Mouse (Mus musculus) G1E (cell line): ENCODE results near the gene Itpr3. TPM values are rescaled to one million over a fixed set of nuclear protein-coding genes. Genes with fewer than 3 reads are reported as not detected.

ENCODE experiments used
- ATAC-seq: 2 replicates; pipeline ENCODE4 v1.8.0; 2016; ENCODE audit warnings: mild to moderate bottlenecking; ENCODE audit not compliant: insufficient number of reproducible peaks, poor library complexity, low FRiP score, severe bottlenecking; ENCODE audit errors: extremely low read depth
- DNase-seq: peaks from one replicate; pipeline ENCODE4 v3.0.0; 2012; ENCODE audit warnings: low spot score
- H3K27me3 ChIP-seq: 2 replicates; pipeline ENCODE4 v1.6.1; 2012; ENCODE audit warnings: mild to moderate bottlenecking, low read length, inconsistent platforms; ENCODE audit not compliant: insufficient read depth
- H3K36me3 ChIP-seq: replicated peaks from 2 replicates; pipeline ENCODE3; 2012; ENCODE audit warnings: mild to moderate bottlenecking, inconsistent platforms
- H3K4me1 ChIP-seq: 2 replicates; pipeline ENCODE4 v1.6.1; 2012; ENCODE audit warnings: low read depth, low read length, inconsistent platforms, mixed read lengths; ENCODE audit not compliant: insufficient read depth
- H3K4me3 ChIP-seq: 2 replicates; pipeline ENCODE4 v1.5.1; 2012; ENCODE audit warnings: low read depth, mild to moderate bottlenecking, inconsistent platforms, low read length, moderate library complexity, mixed read lengths
- H3K9me3 ChIP-seq: replicated peaks from 2 replicates; pipeline ENCODE4 v1.6.1; 2012; ENCODE audit warnings: inconsistent platforms
- CTCF ChIP-seq: IDR thresholded peaks from 2 replicates; pipeline ENCODE4 v1.5.1; 2012; ENCODE audit warnings: low read depth, low read length, inconsistent platforms, mixed read lengths
- GATA1 ChIP-seq: IDR thresholded peaks from 2 replicates; pipeline ENCODE4 v1.6.1; 2012; ENCODE audit warnings: borderline replicate concordance, low read length, inconsistent platforms, mixed read lengths
- GATA2 ChIP-seq: IDR thresholded peaks from 2 replicates; pipeline ENCODE4 v1.6.1; 2012; ENCODE audit warnings: low read depth, low read length, inconsistent platforms, borderline replicate concordance
- POLR2AphosphoS5 ChIP-seq: IDR thresholded peaks from 2 replicates; pipeline ENCODE4 v1.6.1; 2012; ENCODE audit warnings: low read depth, low read length, inconsistent platforms; ENCODE audit not compliant: insufficient replicate concordance
- TAL1 ChIP-seq: conservative IDR thresholded peaks from 2 replicates; pipeline ENCODE4 v1.6.1; 2012; ENCODE audit warnings: low read depth, low read length, inconsistent platforms, mixed read lengths
- polyA plus RNA-seq: library from polyadenylated mRNA; stranded (reverse); fragments of >175 nt; gene quantifications from 2 replicates; pipeline ENCODE4 v1.2.3, GENCODE M21; 2012
- total RNA-seq, 2 experiments: library from RNA; stranded (forward) in 1 of 2; stranded (reverse) in 1 of 2; fragments of 200-1000 nt in 1 of 2; fragments of >200 nt in 1 of 2; fragmentation: Nextera tagmentation in 1 of 2; gene quantifications; 2 replicates each; pipeline ENCODE4 v1.2.3; 2014 to 2017

Itpr3 gene
- total and polyA plus RNA-seq, 3 experiments = 3.2 to 6.9 (median 4.9) TPM

- peaks cover 39% of the 10 kb centered on the region for H3K27me3 ChIP-seq
- H3K4me1 ChIP-seq = peaks cover 24% of the 10 kb centered on the region
- no peaks in the 10 kb centered on the region for H3K9me3 ChIP-seq
- ATAC-seq (no peak), DNase-seq (no peak)
- no peak for TF ChIP-seq POLR2AphosphoS5
- H3K4me3 ChIP-seq = no peak overlapping the region
- no peaks in the 10 kb centered on the region for H3K36me3 ChIP-seq
Measured at GRCm38 (mm10) chr17:27166901-27167300, 109.8 kb downstream of the Itpr3 start.

- Histone ChIP-seq H3K4me3 (no peak within 1 kb of the TSS), H3K27me3 (peaks cover 43% of the 10 kb centered on the region), H3K4me1 (peaks cover 24% of the 10 kb centered on the region), H3K9me3 (no peaks in the 10 kb centered on the region), H3K36me3 (no peaks in the 10 kb centered on the region)
- no peak for ATAC-seq
- DNase-seq = no peak
- TF ChIP-seq GATA2 (no peak), CTCF (no peak), TAL1 (no peak), GATA1 (no peak), POLR2AphosphoS5 (no peak)
Measured at GRCm38 (mm10) chr17:27167545-27167944, 110.4 kb downstream of the Itpr3 start, which contains the start of gene Ip6k3. Gene Ip6k3 (minus strand): TSS chr17:27167795.

GRCm38 (mm10) chr17:27168569-27168968, 111.5 kb downstream of the Itpr3 start:
- Histone ChIP-seq H3K9me3 (no peaks in the 10 kb centered on the region), H3K4me1 (peaks cover 24% of the 10 kb centered on the region), H3K36me3 (no peaks in the 10 kb centered on the region), H3K4me3 (no peak overlapping the region), H3K27me3 (peaks cover 46% of the 10 kb centered on the region)
- no peak for DNase-seq
- no peak for ATAC-seq
- TF ChIP-seq GATA2 = no peak
- TF ChIP-seq POLR2AphosphoS5 = no peak
- no peak for TF ChIP-seq CTCF
- no peak for TF ChIP-seq GATA1
- TF ChIP-seq TAL1 = no peak

- H3K4me1 ChIP-seq = peaks cover 20% of the 10 kb centered on the region
- no peaks in the 10 kb centered on the region for H3K9me3 ChIP-seq
- ATAC-seq (no peak), DNase-seq (no peak)
- no peak overlapping the region for H3K4me3 ChIP-seq
- peaks cover 50% of the 10 kb centered on the region for H3K27me3 ChIP-seq
- TF ChIP-seq TAL1 = no peak
- H3K36me3 ChIP-seq = no peaks in the 10 kb centered on the region
Measured at GRCm38 (mm10) chr17:27169952-27170695, 113.0 kb downstream of the Itpr3 start.

- TF ChIP-seq TAL1 (no peak), GATA2 (no peak), GATA1 (no peak), CTCF (no peak), POLR2AphosphoS5 (no peak)
- DNase-seq (no peak), ATAC-seq (no peak)
- Histone ChIP-seq H3K9me3 (no peaks in the 10 kb centered on the region), H3K36me3 (no peaks in the 10 kb centered on the region), H3K27me3 (peaks cover 48% of the 10 kb centered on the region), H3K4me3 (no peak overlapping the region), H3K4me1 (peaks cover 18% of the 10 kb centered on the region)
Measured at GRCm38 (mm10) chr17:27171121-27171520, 114.0 kb downstream of the Itpr3 start.

Other genes starting within 250 kb of the Itpr3 start
- not detected in 2 replicates for gene Nkx2-5, start 212.3 kb upstream of the Itpr3 start, total RNA-seq (2014; fragmentation: Nextera tagmentation)
- gene Nkx2-5, start 212.3 kb upstream of the Itpr3 start, total RNA-seq (2017) = not detected in 2 replicates
- gene Nkx2-5, start 212.3 kb upstream of the Itpr3 start, polyA plus RNA-seq = not detected in 2 replicates
- gene Kifc5b, start 140.2 kb upstream of the Itpr3 start, total RNA-seq (2014; fragmentation: Nextera tagmentation) = 17.1 and 23.0 TPM in 2 replicates
- 15.0 and 15.7 TPM in 2 replicates for gene Kifc5b, start 140.2 kb upstream of the Itpr3 start, total RNA-seq (2017)
- gene Kifc5b, start 140.2 kb upstream of the Itpr3 start, polyA plus RNA-seq = 30.1 and 36.1 TPM in 2 replicates
- 6.5 and 8.4 TPM in 2 replicates for gene Phf1, start 124.3 kb upstream of the Itpr3 start, total RNA-seq (2014; fragmentation: Nextera tagmentation)
- gene Phf1, start 124.3 kb upstream of the Itpr3 start, total RNA-seq (2017) = 7.3 and 7.4 TPM in 2 replicates
- gene Phf1, start 124.3 kb upstream of the Itpr3 start, polyA plus RNA-seq = 21.6 and 21.7 TPM in 2 replicates
- 319 and 371 TPM in 2 replicates for gene Cuta, start 117.7 kb upstream of the Itpr3 start, total RNA-seq (2014; fragmentation: Nextera tagmentation)
- gene Cuta, start 117.7 kb upstream of the Itpr3 start, total RNA-seq (2017) = 182 and 190 TPM in 2 replicates
- 526 and 563 TPM in 2 replicates for gene Cuta, start 117.7 kb upstream of the Itpr3 start, polyA plus RNA-seq
- 88.0 and 117 TPM in 2 replicates for gene Syngap1, start 116.1 kb upstream of the Itpr3 start, total RNA-seq (2014; fragmentation: Nextera tagmentation)
- gene Syngap1, start 116.1 kb upstream of the Itpr3 start, total RNA-seq (2017) = 7.3 and 10.2 TPM in 2 replicates
- 22.3 and 24.1 TPM in 2 replicates for gene Syngap1, start 116.1 kb upstream of the Itpr3 start, polyA plus RNA-seq
- 3.6 and 4.4 TPM in 2 replicates for gene Zbtb9, start 84.1 kb upstream of the Itpr3 start, total RNA-seq (2014; fragmentation: Nextera tagmentation)
- gene Zbtb9, start 84.1 kb upstream of the Itpr3 start, total RNA-seq (2017) = 25.6 and 27.5 TPM in 2 replicates
- 10.9 and 11.1 TPM in 2 replicates for gene Zbtb9, start 84.1 kb upstream of the Itpr3 start, polyA plus RNA-seq
- 231 and 242 TPM in 2 replicates for gene Bak1, start 28.3 kb upstream of the Itpr3 start, total RNA-seq (2014; fragmentation: Nextera tagmentation)
- 57.5 and 64.5 TPM in 2 replicates for gene Bak1, start 28.3 kb upstream of the Itpr3 start, total RNA-seq (2017)
- gene Bak1, start 28.3 kb upstream of the Itpr3 start, polyA plus RNA-seq = 222 and 227 TPM in 2 replicates
- 28.3 and 42.6 TPM in 2 replicates for gene Uqcc2, start 76.6 kb downstream of the Itpr3 start, total RNA-seq (2014; fragmentation: Nextera tagmentation)
- gene Uqcc2, start 76.6 kb downstream of the Itpr3 start, total RNA-seq (2017) = 113 and 123 TPM in 2 replicates
- 205 and 223 TPM in 2 replicates for gene Uqcc2, start 76.6 kb downstream of the Itpr3 start, polyA plus RNA-seq
- not detected in 2 replicates for gene Ip6k3, start 110.5 kb downstream of the Itpr3 start, total RNA-seq (2014; fragmentation: Nextera tagmentation)
- 0.05 TPM in 1 of 2 replicates, not detected in the other for gene Ip6k3, start 110.5 kb downstream of the Itpr3 start, total RNA-seq (2017)
- gene Ip6k3, start 110.5 kb downstream of the Itpr3 start, polyA plus RNA-seq = not detected in 2 replicates
- 45.5 TPM in 2 replicates for gene Lemd2, start 147.2 kb downstream of the Itpr3 start, total RNA-seq (2014; fragmentation: Nextera tagmentation)
- 23.9 and 29.9 TPM in 2 replicates for gene Lemd2, start 147.2 kb downstream of the Itpr3 start, total RNA-seq (2017)
- 98.3 and 100 TPM in 2 replicates for gene Lemd2, start 147.2 kb downstream of the Itpr3 start, polyA plus RNA-seq